30 mouse cellular contexts compared by ENCODE assay signal in the genomic region with DNA sequence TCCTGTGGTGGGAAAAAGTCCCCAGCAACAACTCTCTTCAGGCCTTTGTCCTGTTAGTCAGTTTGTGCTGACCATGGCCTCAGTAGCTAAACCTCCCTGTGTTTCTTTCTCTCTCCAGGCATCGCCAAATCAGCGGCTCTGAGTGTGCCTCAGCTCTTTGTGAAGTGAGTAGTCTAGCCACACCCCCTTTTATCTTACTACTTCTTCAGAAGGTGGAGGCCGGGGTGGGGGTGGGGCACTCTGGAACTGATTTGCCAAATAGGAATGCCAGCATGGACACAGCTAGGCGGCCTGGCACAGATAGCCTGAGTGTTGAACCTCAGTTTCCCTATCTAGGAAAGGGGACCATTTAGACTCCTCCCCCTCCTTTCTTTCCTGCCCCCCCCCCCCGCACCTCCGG.
DNase-seq lines count a peak whose midpoint lies in the region; ATAC-seq and TF ChIP-seq lines count a peak whose summit lies in the region.
"Had no signal": no experiment of that assay in that cellular context is flagged by ENCODE, and none has a peak within 500 bp of the region (broad histone marks: within the 10 kb centered on the region; RNA-seq: fewer than 3 reads in every experiment).

No protein-coding gene starts in this region.

- TF ChIP-seq CTCF in midbrain, postnatal 0 days (IDR thresholded peaks at IDR 0.05): no peak
- TF ChIP-seq CTCF in stomach, postnatal 0 days (IDR thresholded peaks at IDR 0.05; ENCODE audit: low read depth): no peak

- no peak overlapping the region for H3K4me3 ChIP-seq in forebrain, embryonic 10.5 days
- no peak overlapping the region for H3K4me3 ChIP-seq in forebrain, embryonic 15.5 days
- H3K4me3 ChIP-seq in heart, embryonic 11.5 days (ENCODE audit: low read depth, low read length): no peak overlapping the region
- no peak overlapping the region for H3K4me3 ChIP-seq in midbrain, embryonic 10.5 days
- no peak overlapping the region for H3K4me3 ChIP-seq in midbrain, postnatal 0 days (ENCODE audit: low read depth, low read length)
- no peak overlapping the region for H3K4me3 ChIP-seq in stomach, postnatal 0 days (ENCODE audit: low read depth, low read length)
- H3K4me3 ChIP-seq: embryonic facial prominence, embryonic 12.5 days; embryonic facial prominence, embryonic 15.5 days; heart, embryonic 13.5 days; hindbrain, embryonic 13.5 days; intestine, embryonic 15.5 days had no signal

- peak overlapping the region; percentile 76 for H3K27ac ChIP-seq in forebrain, embryonic 10.5 days
- H3K27ac ChIP-seq in forebrain, embryonic 15.5 days (replicated peaks): no peak overlapping the region
- H3K27ac ChIP-seq in heart, embryonic 11.5 days (ENCODE audit: low read depth, low read length): no peak overlapping the region
- H3K27ac ChIP-seq in midbrain, embryonic 10.5 days (replicated peaks): peak overlapping the region; percentile 64
- H3K27ac ChIP-seq in midbrain, postnatal 0 days (ENCODE audit: low read depth, low read length): no peak overlapping the region
- H3K27ac ChIP-seq in stomach, postnatal 0 days (replicated peaks): no peak overlapping the region
- H3K27ac ChIP-seq: embryonic facial prominence, embryonic 12.5 days; embryonic facial prominence, embryonic 15.5 days; heart, embryonic 13.5 days; hindbrain, embryonic 13.5 days; intestine, embryonic 15.5 days had no signal

- no peak for TF ChIP-seq EP300 in stomach, postnatal 0 days (optimal IDR thresholded peaks at IDR 0.05)

- H3K27me3 ChIP-seq in forebrain, embryonic 10.5 days (ENCODE audit: poor library complexity, severe bottlenecking): no peaks in the 10 kb centered on the region
- no peaks in the 10 kb centered on the region for H3K27me3 ChIP-seq in forebrain, embryonic 15.5 days
- no peaks in the 10 kb centered on the region for H3K27me3 ChIP-seq in heart, embryonic 11.5 days (ENCODE audit: control insufficient read depth, insufficient read depth, low read length)
- no peaks in the 10 kb centered on the region for H3K27me3 ChIP-seq in midbrain, embryonic 10.5 days (ENCODE audit: low read depth, poor library complexity, severe bottlenecking)
- no peaks in the 10 kb centered on the region for H3K27me3 ChIP-seq in midbrain, postnatal 0 days (ENCODE audit: insufficient read depth, low read length)
- no peaks in the 10 kb centered on the region for H3K27me3 ChIP-seq in stomach, postnatal 0 days (ENCODE audit: control insufficient read depth, insufficient read depth, low read length)
- H3K27me3 ChIP-seq: embryonic facial prominence, embryonic 12.5 days; embryonic facial prominence, embryonic 15.5 days; hindbrain, embryonic 13.5 days; intestine, embryonic 15.5 days; Patski had no signal

- H3K9me3 ChIP-seq in forebrain, embryonic 10.5 days: no peaks in the 10 kb centered on the region
- H3K9me3 ChIP-seq in forebrain, embryonic 15.5 days: no peaks in the 10 kb centered on the region
- H3K9me3 ChIP-seq in heart, embryonic 11.5 days (replicated peaks; ENCODE audit: control insufficient read depth, low read length): no peaks in the 10 kb centered on the region
- H3K9me3 ChIP-seq in midbrain, embryonic 10.5 days (replicated peaks): no peaks in the 10 kb centered on the region; the same call in 1 of the 2 replicates
- no peaks in the 10 kb centered on the region for H3K9me3 ChIP-seq in midbrain, postnatal 0 days (ENCODE audit: low read length)
- no peaks in the 10 kb centered on the region for H3K9me3 ChIP-seq in stomach, postnatal 0 days (ENCODE audit: control insufficient read depth, low read length)
- H3K9me3 ChIP-seq: embryonic facial prominence, embryonic 12.5 days; embryonic facial prominence, embryonic 15.5 days; G1E; hindbrain, embryonic 13.5 days; intestine, embryonic 15.5 days had no signal

- peaks cover 15% of the 10 kb centered on the region for H3K36me3 ChIP-seq in forebrain, embryonic 10.5 days (replicated peaks)
- H3K36me3 ChIP-seq in forebrain, embryonic 15.5 days: no peaks in the 10 kb centered on the region
- H3K36me3 ChIP-seq in heart, embryonic 11.5 days (ENCODE audit: control insufficient read depth, insufficient read depth, low read length): no peaks in the 10 kb centered on the region
- no peaks in the 10 kb centered on the region for H3K36me3 ChIP-seq in midbrain, embryonic 10.5 days
- no peaks in the 10 kb centered on the region for H3K36me3 ChIP-seq in midbrain, postnatal 0 days (ENCODE audit: insufficient read depth, low read length)
- no peaks in the 10 kb centered on the region for H3K36me3 ChIP-seq in stomach, postnatal 0 days (ENCODE audit: control insufficient read depth, insufficient read depth, low read length)
- H3K36me3 ChIP-seq: embryonic facial prominence, embryonic 15.5 days; G1E; heart, embryonic 13.5 days; intestine, embryonic 15.5 days had no signal

- no peak overlapping the region for H3K9ac ChIP-seq in forebrain, embryonic 15.5 days (replicated peaks)
- no peak overlapping the region for H3K9ac ChIP-seq in heart, embryonic 11.5 days (ENCODE audit: low read depth, low read length)
- H3K9ac ChIP-seq in midbrain, postnatal 0 days (replicated peaks; ENCODE audit: low read length, poor library complexity, severe bottlenecking): no peak overlapping the region
- no peak overlapping the region for H3K9ac ChIP-seq in stomach, postnatal 0 days (ENCODE audit: low read length)
- H3K9ac ChIP-seq: embryonic facial prominence, embryonic 12.5 days; embryonic facial prominence, embryonic 15.5 days; heart, embryonic 13.5 days; hindbrain, embryonic 13.5 days; intestine, embryonic 15.5 days had no signal

- H3K4me1 ChIP-seq in forebrain, embryonic 10.5 days: peaks cover 15% of the 10 kb centered on the region
- peaks cover 4% of the 10 kb centered on the region; the same call in 1 of the 2 replicates for H3K4me1 ChIP-seq in forebrain, embryonic 15.5 days
- H3K4me1 ChIP-seq in heart, embryonic 11.5 days (ENCODE audit: control insufficient read depth, insufficient read depth, low read length): no peaks in the 10 kb centered on the region
- H3K4me1 ChIP-seq in midbrain, embryonic 10.5 days: peaks cover 15% of the 10 kb centered on the region
- H3K4me1 ChIP-seq in midbrain, postnatal 0 days (ENCODE audit: insufficient read depth, low read length): no peaks in the 10 kb centered on the region
- no peaks in the 10 kb centered on the region for H3K4me1 ChIP-seq in stomach, postnatal 0 days (replicated peaks; ENCODE audit: control insufficient read depth, insufficient read depth)
- H3K4me1 ChIP-seq: embryonic facial prominence, embryonic 12.5 days; heart, embryonic 13.5 days; hindbrain, embryonic 13.5 days; intestine, embryonic 15.5 days had no signal

- H3K4me2 ChIP-seq in forebrain, embryonic 15.5 days (replicated peaks): no peak overlapping the region
- no peak overlapping the region for H3K4me2 ChIP-seq in heart, embryonic 11.5 days
- no peak overlapping the region for H3K4me2 ChIP-seq in midbrain, postnatal 0 days (ENCODE audit: low read depth, low read length, poor library complexity, severe bottlenecking)
- no peak overlapping the region for H3K4me2 ChIP-seq in stomach, postnatal 0 days (replicated peaks; ENCODE audit: low read depth)
- H3K4me2 ChIP-seq: embryonic facial prominence, embryonic 12.5 days; embryonic facial prominence, embryonic 15.5 days; heart, embryonic 13.5 days; hindbrain, embryonic 13.5 days; intestine, embryonic 15.5 days had no signal

- ATAC-seq in forebrain, embryonic 15.5 days (replicated peaks): no peak
- no peak for ATAC-seq in heart, embryonic 11.5 days (replicated peaks; ENCODE audit: insufficient number of reproducible peaks, low FRiP score, low TSS enrichment)
- no peak for ATAC-seq in midbrain, postnatal 0 days (ENCODE audit: low FRiP score)
- ATAC-seq in stomach, postnatal 0 days (ENCODE audit: low FRiP score, low TSS enrichment): peak; percentile 61
- ATAC-seq: forebrain, embryonic 16.5 days; hindbrain, embryonic 16.5 days; intestine, embryonic 15.5 days; Patski had no signal

- 43% methylated on average over 5 of the region's 6 CpGs for WGBS in forebrain, embryonic 10.5 days
- WGBS in forebrain, embryonic 15.5 days: 27% methylated on average over 5 of the region's 6 CpGs
- 40% methylated on average over 5 of the region's 6 CpGs for WGBS in heart, embryonic 11.5 days (ENCODE audit: insufficient replicate concordance)
- WGBS in midbrain, embryonic 10.5 days: 47% methylated on average over 6 of the region's 6 CpGs
- 29% methylated on average over 6 of the region's 6 CpGs for WGBS in midbrain, postnatal 0 days
- WGBS in stomach, postnatal 0 days: 36% methylated on average over 5 of the region's 6 CpGs

- no peak for DNase-seq in forebrain, embryonic 10.5 days (ENCODE audit: extremely low spot score, low spot score)
- peak; percentile 55 for DNase-seq in heart, adult 11 months
- DNase-seq in midbrain, embryonic 10.5 days (ENCODE audit: low spot score): no peak
- DNase-seq in midbrain, postnatal 0 days (ENCODE audit: low spot score): no peak
- DNase-seq in stomach, postnatal 0 days (ENCODE audit: low spot score): peak; percentile 63
- no peak for DNase-seq in gastrocnemius, postnatal 10 days
- DNase-seq: adrenal gland, postnatal 10 days; adrenal gland, postnatal 36 days; B cell, adult 2 months; cerebellum, adult 11 months; cerebellum, adult 2 months; cerebellum, adult 9-11 months; cerebellum, postnatal 25 days; gastrocnemius, postnatal 14 days; heart, adult 18-20 months; heart, postnatal 14 days; heart, postnatal 4 days; kidney, adult 11 months; kidney, adult 8-10 months had no signal

Comparison
In these comparisons a context has a peak if more than half of its experiments do, and no peak if none do; other contexts are left out.
1. H3K27ac ChIP-seq: peak in forebrain, embryonic 10.5 days (single experiment) and midbrain, embryonic 10.5 days (single experiment); none in forebrain, embryonic 15.5 days (single experiment), heart, embryonic 11.5 days (single experiment), midbrain, postnatal 0 days (single experiment) and stomach, postnatal 0 days (single experiment).
2. DNase-seq: peak in heart, adult 11 months (single experiment) and stomach, postnatal 0 days (single experiment); none in forebrain, embryonic 10.5 days (single experiment), midbrain, embryonic 10.5 days (single experiment), midbrain, postnatal 0 days (single experiment) and gastrocnemius, postnatal 10 days (single experiment).